Mouse (Mus musculus): ENCODE results near the gene Snrnp25. TPM values are rescaled to one million over a fixed set of nuclear protein-coding genes. Genes with fewer than 3 reads are reported as not detected.

Snrnp25 gene
- polyA plus RNA-seq, 1 experiment = 54.0 TPM

DNA sequence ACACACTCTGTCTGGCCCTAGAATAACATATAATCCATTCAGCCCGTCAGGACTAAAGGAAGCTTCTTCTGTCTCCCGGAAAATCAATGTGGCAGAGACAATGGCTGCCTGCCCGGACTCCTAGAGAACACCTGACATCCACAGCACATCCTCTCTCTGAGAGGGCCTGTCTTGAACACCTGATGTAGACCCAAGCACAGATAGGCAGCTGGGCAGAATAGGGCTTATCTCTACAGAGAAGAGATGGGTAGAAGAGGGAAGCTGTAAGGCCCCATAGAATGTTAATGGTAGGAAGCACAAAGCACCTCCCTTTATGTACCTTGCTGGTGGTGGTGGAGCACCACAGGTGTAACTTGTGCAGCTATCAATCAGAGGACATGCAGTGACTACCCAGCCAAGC is 37.0 kb downstream of the Snrnp25 start:
- DNase-seq (ENCODE audit: extremely low spot score in 1 of 2, low spot score in 1 of 2) = no peak

DNA sequence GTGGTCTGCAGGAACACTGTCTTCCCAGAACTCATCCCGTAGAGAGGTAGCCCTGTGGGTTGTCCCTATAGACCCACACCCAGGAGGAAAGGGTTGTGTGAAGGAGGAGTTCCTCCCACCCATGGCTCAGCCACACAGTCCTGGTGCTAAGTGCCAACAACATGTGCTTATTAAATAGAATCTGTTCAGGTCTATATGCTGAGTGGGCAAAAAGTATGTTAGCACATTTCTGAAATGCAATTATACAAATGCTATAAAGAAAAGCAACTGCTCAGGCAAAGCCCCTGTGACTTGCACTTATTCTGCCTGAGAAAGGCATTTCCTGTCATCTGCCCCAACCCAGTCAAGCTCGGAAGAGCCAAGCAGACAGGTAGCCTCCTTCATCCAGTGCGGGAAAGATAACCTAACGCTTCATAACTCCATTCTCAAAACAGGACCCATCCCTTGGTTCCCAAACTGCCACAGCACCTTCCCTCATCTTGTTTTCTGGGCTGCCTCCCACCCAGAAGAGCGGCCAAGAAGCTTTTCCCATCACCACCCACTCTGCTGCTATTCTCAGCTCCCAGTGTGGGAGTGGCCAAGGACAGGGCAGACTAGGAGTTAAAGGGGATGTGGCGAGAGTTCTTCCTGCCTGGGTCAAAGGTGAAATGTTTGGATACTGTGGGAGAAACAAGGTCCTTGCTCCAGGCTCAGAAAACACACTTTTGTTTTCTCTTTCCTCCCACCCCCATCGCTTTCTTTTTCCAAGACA is 38.2 kb downstream of the Snrnp25 start:
- peak in 1 of 2 experiments; percentile 68 for DNase-seq (ENCODE audit: extremely low spot score in 1 of 2, low spot score in 1 of 2)

GRCm38 (mm10) chr11:32244064-32244463 is 38.8 kb downstream of the Snrnp25 start:
- DNase-seq (ENCODE audit: extremely low spot score in 1 of 2, low spot score in 1 of 2) = no peak

DNA sequence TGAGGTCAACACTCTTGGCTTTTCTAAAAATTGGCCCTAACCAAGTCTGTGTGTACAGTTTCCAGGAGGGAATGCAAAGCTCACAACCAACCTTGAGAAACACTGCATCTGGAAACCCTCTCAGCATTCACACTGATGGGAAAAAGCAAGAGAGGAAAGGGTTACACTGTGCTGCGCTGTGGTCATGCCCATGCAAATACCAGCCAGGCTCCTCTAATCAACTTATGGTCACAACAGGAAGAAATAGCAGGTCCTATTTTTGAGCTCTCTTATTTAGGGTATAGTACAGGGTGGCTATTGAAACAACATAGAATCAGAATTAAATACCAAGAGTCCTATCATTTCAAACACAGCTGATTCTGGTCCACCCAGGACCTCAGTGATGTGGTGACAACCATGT is 39.4 kb downstream of the Snrnp25 start:
- DNase-seq (ENCODE audit: extremely low spot score in 1 of 2, low spot score in 1 of 2) = no peak

DNA sequence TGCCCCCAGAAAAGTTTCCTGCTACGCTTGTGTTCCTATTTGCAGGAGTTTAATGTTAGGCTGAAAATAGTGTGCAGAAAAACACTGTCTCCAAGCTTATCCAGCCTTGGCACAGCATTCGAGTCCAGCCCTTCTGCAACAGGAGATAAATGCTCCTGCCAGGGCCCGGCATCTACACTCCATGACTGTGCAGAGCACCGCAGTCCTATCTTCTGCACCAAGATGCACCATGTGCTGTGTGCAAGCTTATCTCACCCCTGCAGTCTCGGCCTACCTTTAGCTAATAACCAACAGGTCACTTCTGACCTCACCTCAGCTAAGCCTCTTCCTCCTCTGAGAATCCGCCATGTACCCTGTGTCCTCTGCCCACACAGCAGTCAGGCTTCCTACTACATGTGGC is 40.4 kb downstream of the Snrnp25 start:
- no peak for DNase-seq (ENCODE audit: extremely low spot score in 1 of 2, low spot score in 1 of 2)

GRCm38 (mm10) chr11:32247068-32247467 is 41.9 kb downstream of the Snrnp25 start:
- no peak for DNase-seq (ENCODE audit: extremely low spot score in 1 of 2, low spot score in 1 of 2)

DNA sequence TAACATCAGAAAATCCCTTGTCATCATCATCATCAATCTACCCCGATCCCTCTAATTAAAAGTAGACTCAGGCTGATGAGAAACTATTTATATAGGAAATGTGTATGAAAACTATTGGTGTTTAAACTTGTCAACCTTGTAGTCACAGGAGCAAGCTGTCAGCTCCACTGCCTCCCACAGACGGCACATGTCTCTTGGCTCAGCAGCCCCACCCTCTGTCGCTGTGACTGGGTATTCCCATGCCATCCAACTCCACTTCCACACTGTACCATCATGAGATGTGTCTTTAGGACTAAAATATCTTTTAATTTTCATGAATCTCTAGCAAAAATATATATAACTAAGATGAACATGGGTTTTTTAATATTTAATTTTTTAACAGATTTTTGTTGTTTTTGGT is 43.1 kb downstream of the Snrnp25 start:
- no peak for DNase-seq (ENCODE audit: extremely low spot score in 1 of 2, low spot score in 1 of 2)

- no peak for DNase-seq (ENCODE audit: extremely low spot score in 1 of 2, low spot score in 1 of 2)
Observed at GRCm38 (mm10) chr11:32250880-32251763, 45.9 kb downstream of the Snrnp25 start.

DNA sequence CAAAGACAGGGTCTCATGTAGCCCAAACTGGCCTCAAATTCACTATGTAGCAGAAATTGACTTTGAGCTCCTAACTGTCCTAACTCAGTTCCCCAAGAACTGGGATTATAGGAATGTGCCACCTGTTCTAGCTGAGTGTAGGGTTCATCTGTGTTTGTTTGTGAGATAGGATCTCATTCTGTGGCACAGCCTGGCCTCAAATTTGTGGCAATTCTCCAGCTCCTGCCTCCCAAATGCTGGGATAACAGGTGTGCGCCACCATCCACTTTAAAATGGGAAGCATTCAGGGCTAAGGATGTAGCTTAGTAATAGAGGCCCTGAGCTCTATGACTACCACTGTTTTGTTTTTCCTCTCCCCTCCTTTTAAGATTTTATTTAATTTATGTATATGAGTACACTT is 47.9 kb downstream of the Snrnp25 start:
- DNase-seq (ENCODE audit: extremely low spot score in 1 of 2, low spot score in 1 of 2) = no peak

GRCm38 (mm10) chr11:32256146-32256545 is 50.9 kb downstream of the Snrnp25 start:
- DNase-seq (ENCODE audit: extremely low spot score in 1 of 2, low spot score in 1 of 2) = no peak

DNA sequence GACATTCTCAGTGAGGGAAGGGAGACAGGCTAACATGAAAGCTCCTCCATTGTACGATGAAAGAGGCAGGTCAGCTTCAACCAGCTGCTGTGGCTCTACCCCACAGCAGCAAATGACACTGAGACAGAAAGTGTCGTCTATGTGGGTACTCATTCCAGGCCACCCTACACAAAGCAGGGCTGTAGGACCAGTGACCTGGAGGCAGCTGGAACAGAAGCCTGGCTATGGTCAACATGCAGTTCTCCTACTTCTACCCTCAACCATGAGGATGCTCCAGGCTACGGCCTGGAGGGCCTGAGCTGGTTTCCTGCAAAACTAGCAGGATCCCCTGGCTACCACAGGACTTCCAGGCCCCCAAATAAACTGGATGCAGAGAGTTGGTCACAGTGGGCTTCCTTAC is 51.4 kb downstream of the Snrnp25 start:
- no peak for DNase-seq (ENCODE audit: extremely low spot score in 1 of 2, low spot score in 1 of 2)

Other genes starting within 250 kb of the Snrnp25 start
- gene 4930524B15Rik, start 239.8 kb upstream of the Snrnp25 start, polyA plus RNA-seq (2012; rRNA removed) = 0.12 and 0.19 TPM in 2 replicates
- gene Nsg2, start 205.0 kb upstream of the Snrnp25 start, polyA plus RNA-seq (2012; rRNA removed) = 595 and 624 TPM in 2 replicates
- not detected in 2 replicates for gene Il9r, start 5.1 kb upstream of the Snrnp25 start, polyA plus RNA-seq (2012; rRNA removed)
- gene Rhbdf1, start 16.9 kb downstream of the Snrnp25 start, polyA plus RNA-seq (2012; rRNA removed) = 23.6 and 26.7 TPM in 2 replicates
- 13.8 and 17.0 TPM in 2 replicates for gene Mpg, start 21.1 kb downstream of the Snrnp25 start, polyA plus RNA-seq (2012; rRNA removed)
- 75.7 and 85.2 TPM in 2 replicates for gene Nprl3, start 62.3 kb downstream of the Snrnp25 start, polyA plus RNA-seq (2012; rRNA removed)
- 5.3 and 14.7 TPM in 2 replicates for gene Hba-x, start 71.0 kb downstream of the Snrnp25 start, polyA plus RNA-seq (2012; rRNA removed)
- gene Hba-a1, start 78.1 kb downstream of the Snrnp25 start, polyA plus RNA-seq (2012; rRNA removed) = 138 and 217 TPM in 2 replicates
- gene Hbq1b, start 81.5 kb downstream of the Snrnp25 start, polyA plus RNA-seq (2012; rRNA removed) = 0.50 and 0.71 TPM in 2 replicates
- 443 and 591 TPM in 2 replicates for gene Hba-a2, start 91.1 kb downstream of the Snrnp25 start, polyA plus RNA-seq (2012; rRNA removed)
- 1.3 and 1.8 TPM in 2 replicates for gene Hbq1a, start 94.7 kb downstream of the Snrnp25 start, polyA plus RNA-seq (2012; rRNA removed)
- 11.8 and 12.5 TPM in 2 replicates for gene Sh3pxd2b, start 142.4 kb downstream of the Snrnp25 start, polyA plus RNA-seq (2012; rRNA removed)
- 24.0 and 25.4 TPM in 2 replicates for gene Ubtd2, start 250.0 kb downstream of the Snrnp25 start, polyA plus RNA-seq (2012; rRNA removed)

Measured in frontal cortex, adult 2 months (tissue).